Mouse (Mus musculus): ENCODE measurements at regions not wholly inside any gene's neighbourhood (a gene's known extent, or its start where the extent isn't known, plus 50 kb on each side); places are given as distances from the start of the nearest gene placed in this dataset.

GRCm38 (mm10) chr11:48152219-48152618, 163.4 kb upstream of the Sgcd start:
- DNase-seq (ENCODE audit: low read depth, low spot score): no peak

- DNase-seq (ENCODE audit: low read depth, low spot score): no peak
These were observed 144.6 kb upstream of the Sgcd start for GRCm38 (mm10) chr11:48133335-48133734.

- no peak for DNase-seq (ENCODE audit: low read depth, low spot score)
These were observed 109.3 kb upstream of the Sgcd start for GRCm38 (mm10) chr11:48098063-48098462.

DNA sequence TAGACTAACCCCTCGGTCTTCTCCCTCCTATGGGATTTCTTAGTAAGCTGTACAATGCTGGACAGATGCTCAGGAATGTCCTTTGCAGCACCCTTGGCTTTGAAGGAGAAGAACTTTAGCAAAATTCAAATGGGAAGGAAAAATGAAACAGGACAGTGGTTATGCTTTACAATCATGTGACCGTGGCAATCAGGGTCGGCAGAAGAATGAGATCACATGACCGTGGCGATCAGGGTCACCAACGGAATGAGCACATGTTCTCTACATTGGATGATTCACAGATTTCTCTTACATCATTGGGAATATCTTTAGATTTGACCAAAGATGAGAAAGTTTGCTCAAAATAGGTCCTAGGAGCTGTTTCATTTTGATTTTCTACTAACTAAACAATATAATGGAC, 108.7 kb upstream of the Sgcd start:
- no peak for DNase-seq (ENCODE audit: low read depth, low spot score)

DNA sequence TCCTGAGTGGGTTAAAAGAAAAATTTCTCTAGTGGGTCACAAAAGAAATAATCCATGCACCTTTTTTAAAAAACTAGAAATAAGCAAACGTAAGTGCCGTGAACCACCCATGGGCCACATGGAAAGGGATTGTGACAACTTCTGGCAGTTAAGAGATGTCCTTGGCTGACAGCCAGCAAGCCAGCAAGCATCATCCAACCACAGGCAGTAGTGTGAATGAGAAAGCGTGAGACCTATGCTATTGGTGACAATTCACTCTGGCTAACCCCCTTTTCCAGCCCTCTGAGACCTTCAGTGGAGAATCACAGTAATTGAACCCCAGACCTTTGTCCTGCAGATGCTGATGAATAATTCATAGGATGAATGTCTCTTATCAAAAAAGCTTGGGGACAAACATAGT, 78.3 kb upstream of the Sgcd start:
- no peak for DNase-seq (ENCODE audit: low read depth, low spot score)

- DNase-seq (ENCODE audit: low read depth, low spot score): no peak
These were observed 75.0 kb upstream of the Sgcd start for GRCm38 (mm10) chr11:48063719-48064118.

GRCm38 (mm10) chr11:48061501-48061900, 72.7 kb upstream of the Sgcd start:
- no peak for DNase-seq (ENCODE audit: low read depth, low spot score)

GRCm38 (mm10) chr11:48051156-48051866, 62.5 kb upstream of the Sgcd start:
- no peak for DNase-seq (ENCODE audit: low read depth, low spot score)

DNA sequence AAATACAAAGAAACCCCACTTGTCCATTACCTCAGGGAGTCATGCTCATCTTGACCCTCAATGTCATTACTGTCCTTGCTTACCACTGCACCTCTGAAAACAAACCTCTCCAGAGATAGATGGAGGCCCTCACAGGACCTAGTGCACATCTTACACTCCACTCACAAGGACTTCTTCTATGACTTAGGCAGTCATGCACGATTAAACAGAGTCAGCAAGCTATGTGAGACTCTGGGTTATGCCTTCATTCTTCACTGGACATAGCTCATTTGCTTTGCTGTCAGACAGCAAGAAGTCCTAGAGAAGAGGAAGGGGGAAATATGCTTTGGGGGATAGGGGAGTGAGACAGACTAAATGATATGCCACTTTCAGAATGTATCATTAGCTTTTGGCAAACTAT, 59.5 kb upstream of the Sgcd start:
- no peak for DNase-seq (ENCODE audit: low read depth, low spot score)
